Comparison of ENCODE assay signal across 10 mouse cellular contexts in the genomic region with DNA sequence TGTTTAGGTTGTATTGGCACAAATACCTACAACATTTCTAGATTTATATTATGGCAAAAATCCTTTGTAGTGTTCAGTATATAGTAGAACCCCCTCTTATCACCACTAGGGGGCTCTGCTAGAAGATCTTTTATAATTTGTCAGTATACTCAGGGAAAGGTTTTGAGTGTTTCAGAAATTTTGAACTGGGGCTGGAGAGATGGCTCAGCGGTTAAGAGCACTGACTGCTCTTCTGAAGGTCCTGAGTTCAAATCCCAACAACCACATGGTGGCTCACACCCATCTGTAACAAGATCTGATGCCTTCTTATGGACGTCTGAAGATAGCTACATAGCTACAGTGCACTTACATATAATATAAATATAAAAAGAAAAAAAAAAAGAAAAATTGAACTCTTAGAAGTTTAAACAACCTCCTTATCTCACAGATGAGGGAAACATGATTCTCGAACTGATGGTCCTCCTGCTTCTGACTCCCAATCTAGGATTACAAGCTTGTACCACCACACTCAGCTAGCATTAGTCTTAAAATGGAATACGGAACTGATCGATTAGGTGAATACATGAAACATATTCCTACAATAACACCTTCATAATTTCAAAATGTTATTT. TPM values are rescaled to one million over a fixed set of nuclear protein-coding genes. Genes with fewer than 3 reads are reported as not detected.
DNase-seq lines count a peak whose midpoint lies in the region; ATAC-seq and TF ChIP-seq lines count a peak whose summit lies in the region.
"Had no signal": no experiment of that assay in that cellular context is flagged by ENCODE, and none has a peak within 500 bp of the region (broad histone marks: within the 10 kb centered on the region; RNA-seq: fewer than 3 reads in every experiment).

No protein-coding gene starts in this region.

- peak overlapping the region; percentile 56; the same call in 1 of the 2 replicates for H3K4me2 ChIP-seq in limb, embryonic 14.5 days (replicated peaks; ENCODE audit: low read depth, low read length, severe bottlenecking)

- no peak overlapping the region for H3K9ac ChIP-seq in limb, embryonic 14.5 days (ENCODE audit: low read depth, low read length, severe bottlenecking)

- peak; percentile 36 to 84 for DNase-seq in adrenal gland, adult (ENCODE audit: inconsistent age in 2 of 2, low spot score in 1 of 2)
- DNase-seq in adrenal gland, postnatal 4 days (ENCODE audit: low spot score in 2 of 2) = no peak
- peak; percentile 75 for DNase-seq in limb, embryonic 14.5 days (ENCODE audit: low spot score)
- no peak for DNase-seq in limb, embryonic 10.5 days (ENCODE audit: low spot score)
- peak; percentile 36 to 59 for DNase-seq in cerebellum, adult 2 months
- DNase-seq in kidney, adult 9 months = peak; percentile 76
- no peak for DNase-seq in testis, postnatal 10 days (ENCODE audit: low spot score)

- H3K27ac ChIP-seq in limb, embryonic 14.5 days (replicated peaks; ENCODE audit: low read depth, low read length) = no peak overlapping the region
- H3K27ac ChIP-seq in limb, embryonic 10.5 days = no peak overlapping the region
- no peak overlapping the region for H3K27ac ChIP-seq in cerebellum, adult 2 months (ENCODE audit: insufficient read depth, low read length)
- H3K27ac ChIP-seq in macrophage = no peak overlapping the region

- H3K4me1 ChIP-seq in limb, embryonic 14.5 days (ENCODE audit: control insufficient read depth, insufficient read depth, low read length) = peaks cover 7% of the 10 kb centered on the region
- H3K4me1 ChIP-seq in limb, embryonic 10.5 days = peaks cover 23% of the 10 kb centered on the region
- H3K4me1 ChIP-seq in cerebellum, adult 2 months (ENCODE audit: control insufficient read depth, insufficient read depth, low read length) = no peaks in the 10 kb centered on the region; the same call in 1 of the 2 replicates

- H3K4me3 ChIP-seq in limb, embryonic 14.5 days (replicated peaks; ENCODE audit: low read length) = no peak overlapping the region
- no peak overlapping the region for H3K4me3 ChIP-seq in limb, embryonic 10.5 days
- no peak overlapping the region for H3K4me3 ChIP-seq in cerebellum, adult 2 months (replicated peaks; ENCODE audit: insufficient read depth, low read depth, low read length)
- peak overlapping the region; percentile 45; the same call in 1 of the 2 replicates for H3K4me3 ChIP-seq in macrophage (ENCODE audit: inconsistent target)

- peaks cover 29% of the 10 kb centered on the region for H3K79me2 ChIP-seq in macrophage (ENCODE audit: inconsistent target)

- 0 out of 2 replicates have a peak, but pooled peaks have one; percentile 8 for TF ChIP-seq CTCF in cerebellum, adult 2 months (IDR thresholded peaks at IDR 0.05; ENCODE audit: borderline replicate concordance, insufficient read depth, low read depth, low read length)

- no peaks in the 10 kb centered on the region for H3K36me3 ChIP-seq in limb, embryonic 14.5 days (ENCODE audit: control insufficient read depth, insufficient read depth, low read length)
- peaks cover 11% of the 10 kb centered on the region for H3K36me3 ChIP-seq in limb, embryonic 10.5 days
- H3K36me3 ChIP-seq in macrophage (ENCODE audit: inconsistent target) = no peaks in the 10 kb centered on the region
- H3K36me3 ChIP-seq: hindbrain, embryonic 15.5 days had no signal

- TF ChIP-seq POLR2A in limb, embryonic 14.5 days (IDR thresholded peaks at IDR 0.05; ENCODE audit: borderline replicate concordance, extremely low read depth, insufficient read depth, insufficient read length) = no peak
- TF ChIP-seq POLR2A in cerebellum, adult 2 months (IDR thresholded peaks at IDR 0.05; ENCODE audit: borderline replicate concordance, insufficient read depth, low read length) = no peak

- no peak for ATAC-seq in limb, embryonic 14.5 days (ENCODE audit: low FRiP score, low read depth)

- H3K27me3 ChIP-seq in limb, embryonic 14.5 days (ENCODE audit: control insufficient read depth, insufficient read depth, low read length) = no peaks in the 10 kb centered on the region
- no peaks in the 10 kb centered on the region for H3K27me3 ChIP-seq in limb, embryonic 10.5 days (ENCODE audit: low read depth, poor library complexity, severe bottlenecking)
- H3K27me3 ChIP-seq in cerebellum, adult 2 months (ENCODE audit: control insufficient read depth, insufficient read depth, low read length) = no peaks in the 10 kb centered on the region
- H3K27me3 ChIP-seq: hindbrain, embryonic 15.5 days had no signal

- WGBS in limb, embryonic 14.5 days = 71% methylated on average over 5 of the region's 5 CpGs
- WGBS in limb, embryonic 10.5 days = 79% methylated on average over 5 of the region's 5 CpGs
- WGBS in cerebellum, adult 2 months = 48% methylated on average over 5 of the region's 5 CpGs
- 59% methylated on average over 5 of the region's 5 CpGs for WGBS in macrophage (ENCODE audit: missing documents)

- H3K9me3 ChIP-seq in limb, embryonic 14.5 days (ENCODE audit: control insufficient read depth, low read length) = no peaks in the 10 kb centered on the region
- no peaks in the 10 kb centered on the region for H3K9me3 ChIP-seq in limb, embryonic 10.5 days (replicated peaks)
- H3K9me3 ChIP-seq: hindbrain, embryonic 15.5 days had no signal

RNA-seq across cellular contexts. Expression of a gene that starts 1.4 kb away (rescaled TPM):
- total RNA-seq in adrenal gland, postnatal 4 days (2021) = 100 to 1,000 TPM; 115 to 117 TPM
- polyA plus RNA-seq in limb, embryonic 14.5 days (2012; rRNA removed) = 76.7 and 93.7 TPM in 2 replicates
- 137 and 138 TPM in 2 replicates for polyA plus RNA-seq in limb, embryonic 14.5 days (2014; fragmentation: Nextera tagmentation; extraction: Ambion mirVana)
- 44.1 and 67.0 TPM in 2 replicates for polyA plus RNA-seq in limb, embryonic 10.5 days (2016; fragmentation: Nextera tagmentation; extraction: Ambion mirVana)
- 132 and 147 TPM in 2 replicates for polyA plus RNA-seq in cerebellum, adult 2 months (2012; rRNA removed)
- total RNA-seq in macrophage (2018; cell fraction: chromatin; rRNA removed) = 100 to 1,000 TPM in 14 of 26 experiments, 10 to 100 TPM in 12; 23.7 to 222 (median 108) TPM
- total RNA-seq in macrophage (2018; cell fraction: cytosol; rRNA removed) = 100 to 1,000 TPM in 14 of 26 experiments, 10 to 100 TPM in 12; 75.4 to 160 (median 114) TPM
- total RNA-seq in macrophage (2018; cell fraction: nucleus; rRNA removed) = 100 to 1,000 TPM in 7 of 26 experiments, 10 to 100 TPM in 19; 32.5 to 170 (median 71.8) TPM
- 67.2 to 135 TPM (median 99.0 TPM) in 3 replicates for polyA plus RNA-seq in macrophage (2018)

RNA-seq across cellular contexts. Expression of a gene that starts 1.5 kb away (rescaled TPM):
- total RNA-seq in adrenal gland, postnatal 4 days (2021) = 10 to 100 TPM; 84.9 to 85.8 TPM
- 70.9 and 107 TPM in 2 replicates for polyA plus RNA-seq in limb, embryonic 14.5 days (2012; rRNA removed)
- 134 and 137 TPM in 2 replicates for polyA plus RNA-seq in limb, embryonic 14.5 days (2014; fragmentation: Nextera tagmentation; extraction: Ambion mirVana)
- 218 and 228 TPM in 2 replicates for polyA plus RNA-seq in limb, embryonic 10.5 days (2016; fragmentation: Nextera tagmentation; extraction: Ambion mirVana)
- polyA plus RNA-seq in cerebellum, adult 2 months (2012; rRNA removed) = 99.9 and 110 TPM in 2 replicates
- 100 to 1,000 TPM in 10 of 26 experiments, 10 to 100 TPM in 16; 50.2 to 130 (median 94.1) TPM for total RNA-seq in macrophage (2018; cell fraction: chromatin; rRNA removed)
- 10 to 100 TPM; 54.8 to 96.7 (median 73.7) TPM for total RNA-seq in macrophage (2018; cell fraction: cytosol; rRNA removed)
- total RNA-seq in macrophage (2018; cell fraction: nucleus; rRNA removed) = 100 to 1,000 TPM in 1 of 26 experiments, 10 to 100 TPM in 25; 41.4 to 104 (median 62.3) TPM
- 76.8 to 156 TPM (median 106 TPM) in 3 replicates for polyA plus RNA-seq in macrophage (2018)

RNA-seq across cellular contexts. Expression of a gene that starts 42.9 kb away (rescaled TPM):
- total RNA-seq in adrenal gland, postnatal 4 days (2021) = not detected
- not detected in 2 replicates for polyA plus RNA-seq in limb, embryonic 14.5 days (2012; rRNA removed)
- polyA plus RNA-seq in limb, embryonic 14.5 days (2014; fragmentation: Nextera tagmentation; extraction: Ambion mirVana) = not detected in 2 replicates
- polyA plus RNA-seq in limb, embryonic 10.5 days (2016; fragmentation: Nextera tagmentation; extraction: Ambion mirVana) = not detected in 2 replicates
- 0.86 TPM in 1 of 2 replicates, not detected in the other for polyA plus RNA-seq in cerebellum, adult 2 months (2012; rRNA removed)
- not detected for total RNA-seq in macrophage (2018; cell fraction: chromatin; rRNA removed)
- total RNA-seq in macrophage (2018; cell fraction: cytosol; rRNA removed) = not detected
- not detected for total RNA-seq in macrophage (2018; cell fraction: nucleus; rRNA removed)
- not detected in 3 replicates for polyA plus RNA-seq in macrophage (2018)
- polyA plus RNA-seq: C2C12; hindbrain, embryonic 15.5 days had no signal

Comparison
In these comparisons a context has a peak if more than half of its experiments do, and no peak if none do; other contexts are left out.
1. DNase-seq: peak in adrenal gland, adult (2 of 2), limb, embryonic 14.5 days (single experiment), cerebellum, adult 2 months (2 of 2) and kidney, adult 9 months (single experiment); none in adrenal gland, postnatal 4 days (0 of 2), limb, embryonic 10.5 days (single experiment) and testis, postnatal 10 days (single experiment).